Mouse (Mus musculus) cerebellum, adult 2 months (tissue): ENCODE measurements around the gene Pax4.

Experiments used
- CTCF ChIP-seq: fragments of 200-500 bp; IDR thresholded peaks from 2 replicates; pipeline ENCODE4 v1.5.1; 2011; ENCODE audit warnings: low read depth, mild to moderate bottlenecking, control low read depth, low read length, moderate library complexity, borderline replicate concordance; ENCODE audit not compliant: insufficient read depth
- POLR2A ChIP-seq: fragments of 200-500 bp; IDR thresholded peaks from 2 replicates; pipeline ENCODE4 v1.6.1; 2011; ENCODE audit warnings: low read length, control low read depth, borderline replicate concordance; ENCODE audit not compliant: insufficient read depth

GRCm38 (mm10) chr6:28418449-28418848 is 30.7 kb downstream of the Pax4 start:
- TF ChIP-seq POLR2A (no peak), CTCF (no peak)
